Mouse (Mus musculus) heart, embryonic 11.5 days (tissue): Measurements from ENCODE around the gene Ccdc97. TPM values are rescaled to one million over a fixed set of nuclear protein-coding genes. Genes with fewer than 3 reads are reported as not detected.

Source experiments
- ATAC-seq: fragments of 200-750 bp; cut with Nextera tagmentation; replicated peaks from 2 replicates; pipeline ENCODE4 v1.8.0; 2017; ENCODE audit warnings: moderate library complexity; ENCODE audit not compliant: insufficient number of reproducible peaks, low FRiP score, low TSS enrichment
- H3K27ac ChIP-seq: fragments of 300-500 bp; sonication (generic); 2 replicates; pipeline ENCODE4 v1.5.1; 2014; ENCODE audit warnings: mild to moderate bottlenecking, low read depth, low read length
- H3K27me3 ChIP-seq: fragments of 300-500 bp; sonication (generic); 2 replicates; pipeline ENCODE4 v1.6.1; 2014; ENCODE audit warnings: mild to moderate bottlenecking, low read length, mixed read lengths; ENCODE audit not compliant: control insufficient read depth, insufficient read depth
- H3K36me3 ChIP-seq: fragments of 300-500 bp; sonication (generic); 2 replicates; pipeline ENCODE4 v1.6.1; 2014; ENCODE audit warnings: mild to moderate bottlenecking, low read length, moderate library complexity, mixed read lengths; ENCODE audit not compliant: control insufficient read depth, insufficient read depth
- H3K4me1 ChIP-seq: fragments of 300-500 bp; sonication (generic); 2 replicates; pipeline ENCODE4 v1.6.1; 2014; ENCODE audit warnings: low read length; ENCODE audit not compliant: control insufficient read depth, insufficient read depth
- H3K4me2 ChIP-seq: fragments of 300-500 bp; sonication (generic); 2 replicates; pipeline ENCODE4 v1.6.1; 2014; ENCODE audit warnings: mild to moderate bottlenecking, moderate library complexity
- H3K4me3 ChIP-seq: fragments of 300-500 bp; sonication (generic); 2 replicates; pipeline ENCODE4 v1.5.1; 2014; ENCODE audit warnings: low read depth, low read length
- H3K9ac ChIP-seq: fragments of 300-500 bp; sonication (generic); 2 replicates; pipeline ENCODE4 v1.6.1; 2014; ENCODE audit warnings: mild to moderate bottlenecking, low read depth, low read length, moderate library complexity
- H3K9me3 ChIP-seq: fragments of 300-500 bp; sonication (generic); replicated peaks from 2 replicates; pipeline ENCODE4 v1.6.1; 2016; ENCODE audit warnings: low read length; ENCODE audit not compliant: control insufficient read depth
- WGBS: fragments of 180-500 bp; shearing (Covaris S2); extraction: QIAGEN DNeasy Blood & Tissue Kit; methylation state at CpG from one replicate; pipeline ENCODE4 v1.1.7; 2014; ENCODE audit not compliant: insufficient replicate concordance; 5-methylcytosine and 5-hydroxymethylcytosine counted together
- polyA plus RNA-seq: library from polyadenylated mRNA; unstranded; fragments of >200 nt; fragmentation: Nextera tagmentation; extraction: Ambion mirVana; gene quantifications from 2 replicates; pipeline ENCODE4 v1.2.1, GENCODE M21; 2014

Gene Ccdc97
- polyA plus RNA-seq, 1 experiment from 2014 or later: 25.6 TPM

DNA sequence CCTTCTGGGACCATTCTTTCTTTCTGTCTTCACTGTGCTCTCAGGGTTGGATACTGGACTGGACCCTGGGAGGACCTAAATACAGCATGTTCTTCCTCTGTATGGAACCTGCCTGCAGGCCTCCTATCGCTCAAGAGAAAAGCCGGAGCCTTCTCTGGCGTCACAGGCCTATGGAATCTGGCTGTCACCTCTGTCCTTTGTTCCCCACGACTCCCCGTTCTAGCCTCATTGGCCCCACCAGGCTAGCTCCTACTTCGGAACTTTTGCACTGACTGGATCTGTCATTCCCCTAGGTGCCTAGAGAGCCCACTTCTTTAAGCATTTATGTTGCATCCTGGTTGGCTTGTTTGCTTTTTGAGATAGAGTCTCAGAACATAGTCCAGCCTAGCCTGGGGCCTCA is 34.2 kb downstream of the Ccdc97 start:
- Histone ChIP-seq H3K36me3 (peaks cover 3% of the 10 kb centered on the region; the same call in 1 of the 2 replicates), H3K4me2 (no peak overlapping the region), H3K27ac (no peak overlapping the region), H3K4me3 (no peak overlapping the region), H3K27me3 (peaks cover 8% of the 10 kb centered on the region; the same call in 1 of the 2 replicates), H3K9ac (no peak overlapping the region), H3K4me1 (peaks cover 30% of the 10 kb centered on the region), H3K9me3 (no peaks in the 10 kb centered on the region)
- WGBS: 81% methylated on average over 6 of the region's 6 CpGs
- no peak for ATAC-seq

DNA sequence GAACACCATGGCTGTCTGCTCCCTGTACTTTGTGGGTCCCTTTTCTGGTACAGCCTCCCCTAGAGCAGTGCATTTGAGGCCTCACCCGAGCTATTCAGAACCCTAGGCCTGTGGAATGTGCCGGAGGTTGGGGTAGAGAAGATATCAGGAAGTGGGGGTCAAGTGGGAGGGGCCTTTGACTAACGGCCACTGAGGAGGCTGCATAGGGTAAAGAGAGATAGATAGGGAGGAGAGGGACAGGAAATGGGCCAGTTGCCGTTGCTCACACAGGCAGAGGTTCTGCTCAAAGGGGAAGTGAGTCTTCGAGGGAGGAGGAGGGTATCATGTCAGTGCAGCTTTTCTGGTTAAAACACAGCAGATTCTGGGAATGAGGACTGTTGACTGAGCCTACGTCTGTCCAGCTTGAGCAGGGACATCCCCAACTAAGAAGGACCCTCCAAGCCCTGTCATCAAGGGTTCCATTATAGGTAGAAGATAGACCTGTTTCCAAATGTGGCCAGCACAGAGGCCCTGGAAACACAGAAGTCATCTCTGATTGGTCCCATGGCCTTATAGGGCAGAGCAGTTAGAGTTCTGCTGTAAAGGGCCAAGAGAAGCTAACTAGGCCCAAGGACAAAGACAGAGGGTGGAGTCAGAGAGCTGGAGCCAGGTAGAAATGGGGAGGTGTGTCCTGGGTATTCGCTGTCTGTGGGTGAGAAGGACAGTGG is 35.3 kb downstream of the Ccdc97 start:
- ATAC-seq: no peak
- H3K4me3 ChIP-seq: no peak overlapping the region
- peak overlapping the region; percentile 17 for H3K4me2 ChIP-seq
- WGBS: 49% methylated on average over 7 of the region's 7 CpGs
- peaks cover 28% of the 10 kb centered on the region for H3K4me1 ChIP-seq
- peaks cover 8% of the 10 kb centered on the region; the same call in 1 of the 2 replicates for H3K27me3 ChIP-seq
- H3K36me3 ChIP-seq: peaks cover 3% of the 10 kb centered on the region; the same call in 1 of the 2 replicates
- H3K9ac ChIP-seq: no peak overlapping the region
- peak overlapping the region; percentile 35; the same call in 1 of the 2 replicates for H3K27ac ChIP-seq
- no peaks in the 10 kb centered on the region for H3K9me3 ChIP-seq

DNA sequence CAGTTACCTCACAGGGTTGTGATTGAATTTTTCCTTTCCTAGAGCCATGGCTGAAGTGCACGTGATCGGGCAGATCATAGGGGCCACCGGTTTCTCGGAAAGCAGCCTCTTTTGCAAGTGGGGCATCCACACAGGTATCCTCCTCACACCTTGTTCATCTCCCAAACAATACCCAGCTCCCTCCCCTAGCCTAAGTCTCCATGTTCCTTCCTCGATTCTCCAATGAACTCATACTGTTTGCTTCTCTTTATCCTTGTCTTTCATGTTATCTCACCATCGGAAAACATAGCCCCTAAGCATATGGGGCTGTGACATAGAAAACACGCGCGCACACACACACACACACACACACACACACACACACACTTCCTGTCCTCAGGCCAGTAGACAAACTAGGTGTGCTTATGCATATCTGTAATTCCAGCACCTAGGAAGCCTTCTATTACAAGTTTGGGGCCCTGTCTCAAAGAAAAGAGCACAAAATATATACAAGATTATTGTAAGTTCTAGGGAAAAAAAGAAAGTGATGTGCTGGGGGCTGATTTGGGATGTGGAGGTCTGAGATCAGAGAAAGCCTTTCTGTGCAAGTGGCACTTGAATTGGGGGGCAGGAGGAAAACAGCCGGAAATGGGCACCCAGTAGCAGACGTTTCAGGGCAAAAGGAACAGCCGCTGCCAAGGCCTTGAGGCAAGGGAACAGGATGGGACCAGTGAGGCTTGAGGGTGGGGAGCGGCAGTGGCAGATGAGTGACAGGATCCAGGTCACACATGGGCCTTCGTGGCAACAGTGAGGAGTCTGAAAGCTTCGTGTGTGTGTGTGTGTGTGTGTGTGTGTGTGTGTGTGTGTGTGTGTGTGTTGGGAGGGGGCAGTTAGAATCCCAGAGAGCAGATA is 37.3 kb downstream of the Ccdc97 start:
- WGBS: 53% methylated on average over 15 of the region's 15 CpGs
- H3K4me2 ChIP-seq: peak overlapping the region; percentile 69
- H3K27ac ChIP-seq: no peak overlapping the region
- peaks cover 3% of the 10 kb centered on the region; the same call in 1 of the 2 replicates for H3K36me3 ChIP-seq
- no peak overlapping the region for H3K9ac ChIP-seq
- peaks cover 8% of the 10 kb centered on the region for H3K27me3 ChIP-seq
- peaks cover 22% of the 10 kb centered on the region for H3K4me1 ChIP-seq
- no peak for ATAC-seq
- no peaks in the 10 kb centered on the region for H3K9me3 ChIP-seq
- H3K4me3 ChIP-seq: peak overlapping the region; percentile 71

DNA sequence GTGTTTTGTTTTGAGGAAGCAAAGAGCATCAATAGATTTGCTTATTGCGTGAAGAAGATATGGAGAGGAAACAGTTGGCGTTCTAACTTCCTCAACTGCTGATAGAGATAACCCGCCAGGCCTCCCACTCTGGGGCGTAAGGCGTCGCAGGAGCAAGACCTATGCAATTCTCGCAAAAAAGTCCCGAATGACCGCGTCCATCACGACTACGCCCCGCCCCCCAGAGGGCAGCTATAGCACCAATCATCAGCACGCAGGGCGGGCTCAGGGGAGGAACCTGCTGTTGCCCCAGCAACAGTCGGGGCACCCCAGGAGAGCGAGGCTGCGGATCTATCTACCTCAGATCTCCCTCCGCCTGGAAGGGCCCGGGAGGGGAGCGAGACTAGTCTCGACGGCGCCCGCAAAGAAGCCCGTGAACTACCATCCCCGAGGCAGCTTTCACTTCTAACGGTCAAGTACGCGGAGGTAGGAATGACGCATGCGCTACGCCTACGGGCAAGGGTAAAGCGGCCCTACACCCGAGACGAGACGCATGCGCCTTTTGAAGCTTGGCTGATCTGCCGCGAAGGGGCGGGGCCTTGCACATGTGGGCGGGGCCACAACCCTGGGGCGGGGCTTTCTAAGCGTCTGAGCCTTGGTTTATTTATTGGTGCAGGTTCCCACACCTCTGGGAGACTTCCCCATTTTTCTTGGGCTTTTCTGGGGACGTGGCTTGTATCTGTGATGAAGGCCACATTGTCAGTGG is 38.2 kb downstream of the Ccdc97 start, which contains the start of gene B9d2:
Gene B9d2, plus strand, starts transcription at position 267 of the 745 bp plus-strand sequence.
- H3K36me3 ChIP-seq: peaks cover 3% of the 10 kb centered on the region; the same call in 1 of the 2 replicates
- H3K4me2 ChIP-seq: peak within 1 kb of the TSS; percentile 69
- H3K4me1 ChIP-seq: peaks cover 18% of the 10 kb centered on the region
- peak; percentile 95 for ATAC-seq
- H3K27ac ChIP-seq: peak within 1 kb of the TSS; percentile 94
- under 1% methylated on average over 46 of the region's 46 CpGs for WGBS
- H3K4me3 ChIP-seq: peak within 1 kb of the TSS; percentile 71
- no peaks in the 10 kb centered on the region for H3K9me3 ChIP-seq
- H3K9ac ChIP-seq: peak within 1 kb of the TSS; percentile 81
- H3K27me3 ChIP-seq: peaks cover 10% of the 10 kb centered on the region

DNA sequence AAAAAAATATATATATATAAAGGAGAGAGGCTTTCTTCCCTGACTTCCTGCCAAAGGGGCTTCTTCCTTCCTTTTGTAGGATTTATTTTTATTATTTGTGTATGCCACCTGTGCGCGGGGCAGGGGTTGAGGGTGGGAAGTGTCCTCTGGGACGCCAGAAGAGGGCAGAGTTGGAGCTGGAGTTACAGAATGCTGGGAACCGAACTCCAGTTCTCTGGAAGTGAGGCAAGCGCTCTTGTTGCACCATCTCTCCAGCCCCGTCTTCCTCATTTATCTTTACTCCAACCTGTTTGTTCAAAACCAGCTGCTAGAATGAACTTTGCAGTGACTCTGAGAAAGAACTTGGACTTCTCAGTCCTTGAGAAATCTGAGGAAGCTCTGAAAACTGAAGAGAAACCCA is 38.9 kb downstream of the Ccdc97 start:
- H3K27ac ChIP-seq: peak overlapping the region; percentile 94; the same call in 1 of the 2 replicates
- peaks cover 22% of the 10 kb centered on the region for H3K4me1 ChIP-seq
- no peaks in the 10 kb centered on the region for H3K9me3 ChIP-seq
- H3K4me3 ChIP-seq: peak overlapping the region; percentile 71
- peaks cover 17% of the 10 kb centered on the region for H3K27me3 ChIP-seq
- WGBS: 10% methylated on average over 6 of the region's 6 CpGs
- peak overlapping the region; percentile 81; the same call in 1 of the 2 replicates for H3K9ac ChIP-seq
- H3K36me3 ChIP-seq: peaks cover 3% of the 10 kb centered on the region; the same call in 1 of the 2 replicates
- H3K4me2 ChIP-seq: peak overlapping the region; percentile 69
- no peak for ATAC-seq

DNA sequence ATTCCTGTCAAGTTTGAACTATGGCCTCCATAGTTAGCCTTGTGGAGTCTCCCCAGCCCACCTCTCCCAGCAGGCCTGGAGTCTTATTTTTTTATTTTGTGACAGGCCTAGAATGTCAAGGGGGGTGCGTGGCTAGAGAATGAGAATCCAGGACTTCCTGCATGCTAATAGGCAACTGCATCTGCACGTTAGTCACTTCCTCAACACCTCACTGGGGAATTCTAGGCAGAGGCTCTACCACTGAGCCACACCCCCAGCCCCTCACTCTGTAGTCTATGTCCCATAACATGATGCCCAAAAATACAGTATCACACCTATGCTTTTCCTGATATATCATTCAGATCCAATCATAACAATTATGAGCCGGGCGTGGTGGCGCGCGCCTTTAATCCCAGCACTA is 41.9 kb downstream of the Ccdc97 start:
- Histone ChIP-seq H3K27ac (no peak overlapping the region), H3K9ac (no peak overlapping the region), H3K4me3 (no peak overlapping the region), H3K4me2 (no peak overlapping the region), H3K9me3 (no peaks in the 10 kb centered on the region), H3K4me1 (peaks cover 14% of the 10 kb centered on the region; the same call in 1 of the 2 replicates), H3K27me3 (peaks cover 34% of the 10 kb centered on the region), H3K36me3 (no peaks in the 10 kb centered on the region)
- ATAC-seq: no peak
- 92% methylated on average over 7 of the region's 7 CpGs for WGBS

DNA sequence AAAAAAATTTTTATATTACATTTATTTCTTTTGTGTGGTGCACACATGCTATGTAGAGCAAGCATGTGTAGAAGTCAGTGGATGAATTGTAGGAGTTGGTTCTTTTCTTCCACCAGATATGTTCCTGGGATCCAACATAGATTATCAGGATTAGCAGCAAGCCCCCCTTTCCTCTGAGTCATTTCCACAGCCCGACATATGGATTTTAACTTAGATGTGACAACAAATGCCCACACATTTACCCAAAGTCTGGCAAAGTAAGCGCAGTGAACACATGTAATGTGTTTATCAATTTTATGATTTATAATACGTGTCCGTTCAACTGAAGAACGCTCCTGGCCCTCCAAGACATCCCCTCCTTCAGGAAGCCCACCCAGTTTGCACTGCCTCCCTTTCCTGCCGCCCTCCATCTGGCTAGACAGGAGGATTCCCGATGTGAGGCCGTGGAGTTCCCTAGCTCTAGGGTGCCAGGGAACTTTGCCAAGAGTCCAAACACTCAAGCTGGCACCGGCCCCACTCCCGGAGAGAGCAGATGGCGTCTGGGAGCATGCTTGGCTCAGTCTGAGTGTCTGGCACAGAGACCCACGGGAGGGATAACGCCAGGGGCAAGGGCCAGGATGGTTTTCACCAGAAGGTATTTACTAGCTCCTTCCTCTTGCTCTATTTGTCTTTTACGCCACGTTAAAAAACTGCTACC is 42.7 kb downstream of the Ccdc97 start:
- no peak overlapping the region for H3K4me3 ChIP-seq
- H3K36me3 ChIP-seq: no peaks in the 10 kb centered on the region
- no peak for ATAC-seq
- no peak overlapping the region for H3K9ac ChIP-seq
- H3K27ac ChIP-seq: no peak overlapping the region
- peaks cover 34% of the 10 kb centered on the region for H3K27me3 ChIP-seq
- peaks cover 10% of the 10 kb centered on the region; the same call in 1 of the 2 replicates for H3K4me1 ChIP-seq
- WGBS: 73% methylated on average over 15 of the region's 15 CpGs
- H3K4me2 ChIP-seq: no peak overlapping the region
- no peaks in the 10 kb centered on the region for H3K9me3 ChIP-seq
